Mouse (Mus musculus) embryonic facial prominence, embryonic 12.5 days (tissue): ENCODE data around the gene Ola1. TPM values are rescaled to one million over a fixed set of nuclear protein-coding genes. Genes with fewer than 3 reads are reported as not detected.

ENCODE experiments used
- ATAC-seq: fragments of 200-750 bp; cut with Nextera tagmentation; 2 replicates; pipeline ENCODE4 v1.8.0; 2017; ENCODE audit not compliant: insufficient number of reproducible peaks, insufficient read depth, low FRiP score, low TSS enrichment
- H3K27ac ChIP-seq: fragments of 300-500 bp; sonication (generic); 2 replicates; pipeline ENCODE4 v1.5.1; 2016; ENCODE audit warnings: mild to moderate bottlenecking
- H3K27me3 ChIP-seq: fragments of 300-500 bp; sonication (generic); 2 replicates; pipeline ENCODE4 v1.6.1; 2016; ENCODE audit warnings: mild to moderate bottlenecking, moderate library complexity
- H3K36me3 ChIP-seq: fragments of 300-500 bp; sonication (generic); 2 replicates; pipeline ENCODE4 v1.6.1; 2016; ENCODE audit warnings: mild to moderate bottlenecking
- H3K4me1 ChIP-seq: fragments of 300-500 bp; sonication (generic); 2 replicates; pipeline ENCODE4 v1.6.1; 2016
- H3K4me2 ChIP-seq: fragments of 300-500 bp; sonication (generic); replicated peaks from 2 replicates; pipeline ENCODE4 v1.6.1; 2016; ENCODE audit warnings: mild to moderate bottlenecking, moderate library complexity
- H3K4me3 ChIP-seq: fragments of 300-500 bp; sonication (generic); 2 replicates; pipeline ENCODE4 v1.5.1; 2016; ENCODE audit warnings: mild to moderate bottlenecking
- H3K9ac ChIP-seq: fragments of 300-500 bp; sonication (generic); 2 replicates; pipeline ENCODE4 v1.6.1; 2016; ENCODE audit warnings: mild to moderate bottlenecking, moderate library complexity
- H3K9me3 ChIP-seq: fragments of 300-500 bp; sonication (generic); 2 replicates; pipeline ENCODE4 v1.6.1; 2016; ENCODE audit warnings: mild to moderate bottlenecking, moderate library complexity
- WGBS: fragments of 180-500 bp; shearing (Covaris S2); methylation state at CpG from one replicate; pipeline ENCODE4 v1.1.7; 2016; 5-methylcytosine and 5-hydroxymethylcytosine counted together
- polyA plus RNA-seq: library from polyadenylated mRNA; unstranded; fragments of >200 nt; fragmentation: Nextera tagmentation; extraction: Ambion mirVana; gene quantifications from 2 replicates; pipeline ENCODE4 v1.2.1, GENCODE M21; 2016

The Ola1 gene
- polyA plus RNA-seq, 1 experiment from 2014 or later: 108 TPM

GRCm38 (mm10) chr2:73063911-73064619, 154.7 kb downstream of the Ola1 start:
- Histone ChIP-seq H3K9me3 (no peaks in the 10 kb centered on the region), H3K4me2 (no peak overlapping the region), H3K27me3 (no peaks in the 10 kb centered on the region), H3K9ac (no peak overlapping the region), H3K4me1 (peaks cover 4% of the 10 kb centered on the region; the same call in 1 of the 2 replicates), H3K36me3 (no peaks in the 10 kb centered on the region), H3K27ac (no peak overlapping the region), H3K4me3 (no peak overlapping the region)
- no peak for ATAC-seq
- 81% methylated on average over 14 of the region's 14 CpGs for WGBS

DNA sequence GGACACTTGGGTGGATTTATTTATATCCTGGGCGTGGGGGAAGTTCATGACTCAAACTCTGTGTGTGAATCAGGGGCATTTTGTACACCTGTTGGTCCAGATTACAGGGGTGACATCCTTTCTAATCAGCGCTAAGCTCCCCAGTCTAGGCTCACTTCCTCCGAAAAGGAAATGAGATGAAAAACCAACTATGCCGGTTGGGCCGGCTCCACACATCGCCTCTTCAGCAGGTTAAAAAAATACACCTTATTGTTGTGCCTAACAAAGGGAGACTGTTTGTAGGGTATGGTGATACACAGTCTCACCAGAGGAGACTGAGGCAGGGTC, 158.5 kb downstream of the Ola1 start:
- WGBS: 52% methylated on average over 6 of the region's 6 CpGs
- H3K9me3 ChIP-seq: no peaks in the 10 kb centered on the region
- no peaks in the 10 kb centered on the region for H3K4me1 ChIP-seq
- H3K27me3 ChIP-seq: no peaks in the 10 kb centered on the region
- H3K36me3 ChIP-seq: no peaks in the 10 kb centered on the region
- H3K4me3 ChIP-seq: no peak overlapping the region
- H3K4me2 ChIP-seq: no peak overlapping the region
- H3K27ac ChIP-seq: no peak overlapping the region
- ATAC-seq: no peak
- H3K9ac ChIP-seq: no peak overlapping the region

DNA sequence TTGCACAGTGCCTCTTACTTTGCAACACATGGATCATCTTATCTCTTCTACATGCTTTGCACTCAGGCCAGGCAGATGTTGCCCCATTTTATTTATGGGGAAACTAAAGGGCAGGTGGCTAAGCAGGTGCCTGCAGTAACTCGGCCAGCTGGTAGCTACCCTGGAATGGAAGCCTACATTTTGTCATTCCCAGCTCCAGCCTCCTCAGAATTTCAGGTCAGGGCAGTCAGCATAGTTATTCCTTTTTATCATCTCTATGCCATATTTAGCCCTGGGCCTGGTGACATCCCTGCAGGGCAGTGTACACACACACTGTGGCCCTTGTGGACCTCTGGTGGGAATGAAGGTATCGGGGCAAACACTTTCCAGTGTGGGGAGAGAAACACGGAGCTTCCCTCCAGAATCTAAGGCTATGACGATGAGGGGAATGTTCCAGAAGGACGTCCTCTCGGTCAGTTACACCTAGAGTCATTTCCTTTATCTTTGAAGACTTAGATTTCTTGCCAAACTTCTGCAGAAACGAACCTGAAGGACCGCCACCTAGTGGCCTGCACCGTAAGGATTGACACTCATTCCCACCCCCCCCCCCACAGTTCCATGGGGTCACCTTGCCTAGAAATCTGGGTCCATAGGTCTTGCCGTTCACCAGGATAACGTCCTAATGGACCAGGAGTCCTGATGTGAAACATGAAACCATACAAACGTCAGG, 159.0 kb downstream of the Ola1 start:
- no peaks in the 10 kb centered on the region for H3K36me3 ChIP-seq
- no peak overlapping the region for H3K4me3 ChIP-seq
- ATAC-seq: no peak
- no peak overlapping the region for H3K9ac ChIP-seq
- no peak overlapping the region for H3K27ac ChIP-seq
- no peaks in the 10 kb centered on the region for H3K27me3 ChIP-seq
- no peaks in the 10 kb centered on the region for H3K9me3 ChIP-seq
- no peak overlapping the region for H3K4me2 ChIP-seq
- 31% methylated on average over 12 of the region's 12 CpGs for WGBS
- no peaks in the 10 kb centered on the region for H3K4me1 ChIP-seq

DNA sequence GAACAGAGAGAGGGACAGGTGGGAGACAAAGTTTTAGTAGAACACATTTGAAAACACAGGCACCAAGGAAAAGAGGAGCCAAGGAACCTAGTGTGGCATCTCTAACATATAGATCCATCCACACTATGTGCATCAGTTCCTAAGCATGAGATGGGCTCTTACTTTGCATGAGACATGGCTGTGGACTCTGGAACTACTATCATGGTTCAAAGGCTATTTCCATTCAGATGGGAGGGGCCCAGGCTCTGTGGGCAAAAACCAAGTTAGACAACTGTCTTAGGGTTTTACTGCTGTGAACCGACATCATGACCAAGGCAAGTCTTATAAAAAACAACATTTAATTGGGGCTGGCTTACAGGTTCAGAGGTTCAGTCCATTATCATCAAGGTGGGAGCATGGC, 160.4 kb downstream of the Ola1 start:
- Histone ChIP-seq H3K4me3 (no peak overlapping the region), H3K9ac (no peak overlapping the region), H3K27ac (no peak overlapping the region), H3K27me3 (no peaks in the 10 kb centered on the region), H3K4me1 (no peaks in the 10 kb centered on the region), H3K36me3 (no peaks in the 10 kb centered on the region), H3K9me3 (no peaks in the 10 kb centered on the region), H3K4me2 (no peak overlapping the region)
- 90% methylated on average over 1 of the region's 1 CpGs for WGBS
- ATAC-seq: no peak

- 93% methylated on average over 2 of the region's 2 CpGs for WGBS
- H3K27me3 ChIP-seq: no peaks in the 10 kb centered on the region
- H3K4me2 ChIP-seq: no peak overlapping the region
- H3K9ac ChIP-seq: no peak overlapping the region
- H3K36me3 ChIP-seq: no peaks in the 10 kb centered on the region
- no peak overlapping the region for H3K4me3 ChIP-seq
- no peaks in the 10 kb centered on the region for H3K4me1 ChIP-seq
- 0 out of 2 replicates have a peak, but pooled peaks cover 6% of the 10 kb centered on the region for H3K9me3 ChIP-seq
- ATAC-seq: no peak
- H3K27ac ChIP-seq: no peak overlapping the region
Observed at GRCm38 (mm10) chr2:73057589-73057988, 161.1 kb downstream of the Ola1 start.

GRCm38 (mm10) chr2:73056090-73056956, 162.4 kb downstream of the Ola1 start:
- no peaks in the 10 kb centered on the region for H3K36me3 ChIP-seq

DNA sequence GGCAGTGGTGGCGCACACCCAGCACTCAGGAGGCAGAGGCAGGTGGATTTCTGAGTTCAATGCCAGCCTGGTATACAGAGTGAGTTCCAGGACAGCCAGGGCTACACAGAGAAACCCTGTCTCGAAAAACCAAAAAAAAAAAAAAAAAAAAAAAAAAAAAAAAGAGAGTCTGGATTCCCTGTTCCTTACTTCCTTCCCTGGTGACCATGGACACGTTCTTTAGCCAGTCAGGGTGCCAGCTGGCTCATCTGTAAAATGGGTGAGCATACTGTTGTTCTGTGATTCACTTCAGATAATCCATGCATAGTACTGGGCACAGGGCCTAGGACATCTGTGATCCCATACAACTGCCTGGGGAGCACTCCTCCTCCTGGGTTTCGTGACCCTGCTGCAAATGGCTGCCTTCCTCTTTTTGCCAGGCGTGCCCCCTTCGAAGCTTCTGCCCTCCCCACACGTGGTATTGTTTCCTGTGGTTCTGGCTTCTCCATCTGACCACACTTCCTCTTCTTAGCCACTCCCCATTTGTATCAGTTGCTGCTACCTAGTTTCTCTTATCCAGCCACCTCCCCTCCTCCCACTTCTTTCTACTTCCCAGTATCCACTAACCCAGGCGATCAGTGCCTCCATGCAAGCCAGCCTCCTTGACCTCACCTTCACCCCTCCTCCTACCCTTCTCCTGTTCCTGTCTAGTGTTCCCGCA, 164.8 kb downstream of the Ola1 start:
- no peaks in the 10 kb centered on the region for H3K36me3 ChIP-seq
- ATAC-seq: no peak
- no peak overlapping the region for H3K27ac ChIP-seq
- H3K4me2 ChIP-seq: no peak overlapping the region
- H3K4me3 ChIP-seq: no peak overlapping the region
- H3K9ac ChIP-seq: no peak overlapping the region
- 0 out of 2 replicates have a peak, but pooled peaks cover 3% of the 10 kb centered on the region for H3K4me1 ChIP-seq
- H3K27me3 ChIP-seq: no peaks in the 10 kb centered on the region
- H3K9me3 ChIP-seq: 0 out of 2 replicates have a peak, but pooled peaks cover 6% of the 10 kb centered on the region
- WGBS: 89% methylated on average over 9 of the region's 9 CpGs

More at GRCm38 (mm10) chr2:73056090-73056956, 162.4 kb downstream of the Ola1 start:
- 82% methylated on average over 17 of the region's 17 CpGs for WGBS
- no peak overlapping the region for H3K4me3 ChIP-seq
- ATAC-seq: no peak
- H3K9ac ChIP-seq: no peak overlapping the region
- no peak overlapping the region for H3K4me2 ChIP-seq
- no peaks in the 10 kb centered on the region for H3K4me1 ChIP-seq
- 0 out of 2 replicates have a peak, but pooled peaks cover 6% of the 10 kb centered on the region for H3K9me3 ChIP-seq
- H3K27ac ChIP-seq: no peak overlapping the region
- no peaks in the 10 kb centered on the region for H3K27me3 ChIP-seq

DNA sequence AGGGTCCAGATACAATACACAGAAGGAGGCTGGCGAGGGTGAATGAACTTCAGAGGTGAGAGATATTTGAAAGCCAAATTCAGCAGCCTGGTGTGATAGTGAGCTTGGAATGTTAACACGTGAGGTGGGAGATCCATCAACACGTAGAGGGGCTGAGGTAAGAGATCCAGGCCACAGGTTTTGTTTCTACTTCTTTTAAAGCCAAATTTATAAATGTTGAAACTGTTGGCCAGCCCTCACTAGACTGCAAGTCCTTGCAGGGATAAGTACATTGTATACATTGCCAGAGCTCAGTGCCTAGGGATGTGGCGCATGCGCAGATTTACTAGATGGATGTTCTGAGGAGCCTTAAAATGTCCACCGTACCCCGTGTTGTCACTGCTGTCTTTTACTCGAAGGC, 168.3 kb downstream of the Ola1 start:
- no peaks in the 10 kb centered on the region for H3K27me3 ChIP-seq
- no peak overlapping the region for H3K4me3 ChIP-seq
- peaks cover 29% of the 10 kb centered on the region for H3K4me1 ChIP-seq
- WGBS: 88% methylated on average over 8 of the region's 8 CpGs
- H3K27ac ChIP-seq: no peak overlapping the region
- no peak overlapping the region for H3K9ac ChIP-seq
- H3K4me2 ChIP-seq: no peak overlapping the region
- no peaks in the 10 kb centered on the region for H3K36me3 ChIP-seq
- 0 out of 2 replicates have a peak, but pooled peaks cover 6% of the 10 kb centered on the region for H3K9me3 ChIP-seq
- ATAC-seq: no peak

DNA sequence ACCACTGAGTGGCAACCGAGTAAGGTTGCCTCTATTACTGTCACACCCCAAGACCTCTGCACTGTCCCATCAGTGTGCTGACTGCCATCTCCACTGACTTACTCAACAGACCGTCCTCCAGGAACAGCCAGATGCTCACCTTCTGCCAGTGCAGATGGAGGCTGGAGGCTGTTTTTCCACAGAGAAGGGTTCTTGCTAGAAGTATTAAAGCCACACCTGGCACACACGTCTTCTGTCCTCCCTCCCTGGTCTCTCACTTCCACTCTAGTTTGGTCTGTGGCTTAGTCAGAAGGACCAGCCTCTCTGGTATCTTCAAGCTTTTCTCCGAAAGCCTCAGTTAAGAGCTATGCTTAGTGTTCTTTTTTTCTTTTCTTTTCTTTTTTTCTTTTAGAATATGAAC, 168.7 kb downstream of the Ola1 start:
- no peak for ATAC-seq
- Histone ChIP-seq H3K27ac (no peak overlapping the region), H3K9me3 (0 out of 2 replicates have a peak, but pooled peaks cover 6% of the 10 kb centered on the region), H3K9ac (no peak overlapping the region), H3K4me3 (no peak overlapping the region), H3K36me3 (no peaks in the 10 kb centered on the region), H3K4me1 (peaks cover 29% of the 10 kb centered on the region), H3K27me3 (no peaks in the 10 kb centered on the region), H3K4me2 (no peak overlapping the region)
- WGBS: 79% methylated on average over 4 of the region's 4 CpGs

GRCm38 (mm10) chr2:73049001-73049684, 169.6 kb downstream of the Ola1 start:
- H3K9me3 ChIP-seq: 0 out of 2 replicates have a peak, but pooled peaks cover 6% of the 10 kb centered on the region
- H3K9ac ChIP-seq: no peak overlapping the region
- H3K4me2 ChIP-seq: no peak overlapping the region
- no peaks in the 10 kb centered on the region for H3K36me3 ChIP-seq
- WGBS: 47% methylated on average over 6 of the region's 6 CpGs
- ATAC-seq: no peak
- H3K4me1 ChIP-seq: peaks cover 29% of the 10 kb centered on the region
- no peak overlapping the region for H3K4me3 ChIP-seq
- no peaks in the 10 kb centered on the region for H3K27me3 ChIP-seq
- peak overlapping the region; percentile 77 for H3K27ac ChIP-seq
